Mouse (Mus musculus) c-Kit-positive CD71-positive TER-119-positive erythroid progenitor cells, embryonic 14.5 days (primary cell): Measurements from ENCODE around the gene Cnrip1.
"Not testable (repeated sequence)": the region's sequence is repeated elsewhere in the genome, so short reads cannot be mapped to it uniquely, and the experiment has no call there.

Experiments
- DNase-seq: peaks from one replicate; pipeline ENCODE4 v3.0.0-alpha.2; 2013; ENCODE audit warnings: low spot score

Cnrip1 gene

DNA sequence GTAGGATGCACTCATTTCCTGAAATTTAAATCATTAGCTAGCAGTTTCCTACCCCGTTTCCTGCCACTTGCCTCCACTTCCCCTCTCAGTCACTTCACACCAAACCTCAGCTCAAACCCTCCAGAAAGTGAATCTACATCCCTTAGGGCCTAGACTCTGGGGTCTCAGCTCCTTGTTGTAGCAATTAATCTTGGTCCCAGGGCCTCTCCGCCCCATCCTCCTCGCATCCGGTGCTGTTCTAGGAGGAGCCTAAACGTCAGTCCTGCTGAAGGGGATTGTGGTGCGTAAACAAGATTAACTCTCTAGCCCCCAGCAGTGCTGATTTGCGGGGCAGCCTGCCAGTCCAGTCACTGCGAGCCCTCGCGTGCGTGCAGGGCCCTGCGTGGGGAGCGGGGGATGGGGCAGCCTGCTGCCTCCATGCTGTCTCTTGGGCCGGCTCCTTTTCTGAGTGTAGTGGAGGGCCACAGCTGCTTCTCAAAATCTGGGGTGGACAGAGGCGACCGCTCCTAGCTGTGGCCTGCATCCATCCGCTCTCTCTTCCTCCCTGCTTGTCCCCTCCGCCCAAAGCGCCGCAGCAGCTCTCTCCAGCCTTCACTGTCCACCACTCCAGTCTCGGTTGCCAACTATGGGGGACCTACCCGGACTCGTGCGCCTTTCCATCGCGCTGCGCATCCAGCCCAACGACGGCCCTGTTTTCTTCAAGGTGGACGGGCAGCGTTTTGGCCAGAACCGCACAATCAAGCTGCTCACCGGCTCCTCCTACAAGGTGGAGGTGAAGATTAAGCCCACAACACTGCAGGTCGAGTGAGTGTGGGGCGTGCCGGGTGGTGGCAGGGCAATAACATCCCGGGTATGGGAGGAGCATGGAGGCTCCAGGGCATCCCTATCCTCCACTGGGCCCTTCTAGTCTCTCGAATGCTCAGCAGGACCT, at the start of gene Cnrip1, which contains the start of gene Plek:
Cnrip1 (plus strand) TSS at position 42 of the 931 bp plus-strand sequence.
Plek (minus strand) TSS at position 837 of the 931 bp plus-strand sequence.
- DNase-seq: no peak

DNA sequence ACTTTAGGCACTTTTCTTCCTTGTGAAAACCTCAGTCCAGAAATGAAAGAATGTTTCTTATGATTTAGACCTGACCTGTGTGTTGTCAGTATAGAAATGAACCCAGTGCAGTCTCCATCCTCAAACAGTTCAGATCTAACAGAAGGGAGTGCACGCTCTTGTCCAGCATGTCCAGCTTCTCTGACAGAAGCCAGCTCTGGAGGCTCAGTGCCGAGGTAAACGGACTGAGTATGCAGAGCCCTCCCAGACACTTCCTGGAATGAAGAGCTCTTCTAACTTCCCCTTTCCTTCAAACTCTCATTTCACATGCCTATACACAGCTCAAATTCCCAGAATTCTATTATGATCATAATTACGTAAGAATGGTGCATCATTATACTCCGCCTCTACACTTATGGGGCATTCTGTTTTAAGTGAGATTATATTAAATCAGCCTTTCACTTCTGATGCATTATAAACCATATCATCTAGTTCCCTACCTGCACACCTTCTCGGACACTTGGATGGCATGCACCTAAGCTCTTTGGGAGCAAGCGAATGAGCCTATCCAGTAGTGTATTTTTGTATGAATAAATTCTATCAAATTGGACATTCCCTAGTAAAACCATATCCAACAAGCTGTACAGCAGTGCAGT, 48.5 kb upstream of the Cnrip1 start:
- no peak for DNase-seq

- no peak for DNase-seq
Measured at GRCm38 (mm10) chr11:17003757-17004156, 47.6 kb upstream of the Cnrip1 start.

GRCm38 (mm10) chr11:17004899-17005846, 46.2 kb upstream of the Cnrip1 start:
- DNase-seq: no peak

- not testable (repeated sequence) for DNase-seq
Measured at GRCm38 (mm10) chr11:17006526-17006925, 44.9 kb upstream of the Cnrip1 start.

DNA sequence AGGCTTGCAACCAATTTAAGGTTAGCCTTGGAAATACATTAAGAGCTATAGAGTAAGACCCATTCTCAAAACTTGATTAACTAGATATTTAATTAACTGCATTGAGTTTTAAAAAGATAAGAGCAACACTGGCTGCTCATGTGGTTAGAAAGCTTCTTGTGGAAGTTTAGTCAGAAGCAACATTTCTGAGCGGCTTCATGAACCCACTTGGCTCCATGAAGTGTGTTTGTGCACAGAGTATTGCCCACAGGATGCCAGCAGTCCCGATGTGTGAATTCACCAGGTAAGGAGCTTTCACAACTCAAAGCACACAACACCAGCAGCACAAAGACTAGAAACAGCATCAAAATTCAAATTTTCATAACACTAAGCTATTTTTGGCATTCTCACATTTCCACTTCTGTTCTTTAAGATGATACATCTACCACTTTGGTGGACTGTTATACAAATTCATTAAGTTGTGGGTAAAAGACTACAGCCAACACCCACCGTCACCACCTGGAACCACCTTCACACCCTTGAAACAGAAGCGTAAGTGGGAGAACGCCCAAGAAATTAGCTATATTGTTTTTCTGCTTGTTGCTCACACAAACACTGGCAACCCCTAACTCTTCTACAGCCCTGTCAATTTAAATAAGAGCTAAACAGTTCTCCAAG, 43.7 kb upstream of the Cnrip1 start:
- DNase-seq: no peak

DNA sequence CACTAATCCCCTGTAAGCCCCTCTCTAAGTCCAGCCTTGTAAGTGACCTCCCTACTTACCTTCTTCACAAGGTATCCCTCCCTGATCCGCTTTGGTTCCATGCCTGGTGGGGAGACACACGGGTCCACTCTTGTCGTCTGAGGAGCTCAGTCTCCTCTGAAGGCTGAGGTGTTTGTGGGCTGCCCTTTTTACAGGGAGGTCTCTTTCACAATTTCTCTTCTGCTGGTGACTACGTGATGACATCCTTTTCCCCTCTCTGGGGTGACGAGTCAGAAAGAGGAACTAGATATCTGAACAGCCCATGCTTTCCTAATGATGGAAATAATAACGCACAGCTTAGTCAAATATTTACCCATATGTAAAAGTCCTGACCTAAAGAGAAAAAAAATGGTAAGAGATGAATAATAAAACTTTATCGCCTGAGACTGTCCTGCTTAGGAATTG, 42.9 kb upstream of the Cnrip1 start:
- DNase-seq: no peak

DNA sequence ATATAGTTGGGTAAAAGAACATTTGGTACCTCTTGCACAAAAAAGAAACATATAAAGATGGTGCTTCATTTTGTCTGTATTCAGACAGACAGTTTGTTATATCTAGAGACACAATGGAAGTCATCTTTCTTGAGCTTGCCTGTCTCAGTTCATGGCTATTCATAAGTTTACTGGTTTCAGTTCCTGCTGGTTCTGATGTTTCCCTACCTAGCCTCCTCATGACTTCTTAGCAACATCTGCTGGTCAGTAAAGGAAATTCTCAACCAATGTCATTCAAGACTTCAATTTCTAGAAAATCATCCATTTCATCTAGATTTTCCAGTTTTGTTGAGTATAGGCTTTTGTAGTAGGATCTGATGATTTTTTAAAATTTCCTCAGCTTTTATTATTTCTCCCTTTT, 38.4 kb upstream of the Cnrip1 start:
- no peak for DNase-seq

DNA sequence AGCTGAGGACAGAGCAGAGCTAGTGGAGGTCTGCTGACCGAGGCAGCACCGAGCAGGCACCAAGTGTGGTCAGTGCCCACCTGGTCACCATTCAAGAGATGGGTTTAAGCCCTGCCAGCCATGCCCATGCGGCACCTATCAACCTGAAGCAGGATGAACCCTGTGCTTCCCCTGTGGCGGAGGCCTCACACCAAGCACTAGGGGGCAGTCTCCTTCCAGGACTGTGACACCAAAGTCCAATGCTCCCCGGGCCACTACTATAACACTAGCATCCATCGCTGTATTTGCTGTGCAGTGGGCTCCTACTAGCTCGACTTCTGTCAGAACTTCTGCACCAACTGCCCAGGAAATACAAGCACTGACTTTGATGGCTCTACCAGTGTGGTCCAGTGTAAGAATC, 32.1 kb upstream of the Cnrip1 start:
- no peak for DNase-seq

DNA sequence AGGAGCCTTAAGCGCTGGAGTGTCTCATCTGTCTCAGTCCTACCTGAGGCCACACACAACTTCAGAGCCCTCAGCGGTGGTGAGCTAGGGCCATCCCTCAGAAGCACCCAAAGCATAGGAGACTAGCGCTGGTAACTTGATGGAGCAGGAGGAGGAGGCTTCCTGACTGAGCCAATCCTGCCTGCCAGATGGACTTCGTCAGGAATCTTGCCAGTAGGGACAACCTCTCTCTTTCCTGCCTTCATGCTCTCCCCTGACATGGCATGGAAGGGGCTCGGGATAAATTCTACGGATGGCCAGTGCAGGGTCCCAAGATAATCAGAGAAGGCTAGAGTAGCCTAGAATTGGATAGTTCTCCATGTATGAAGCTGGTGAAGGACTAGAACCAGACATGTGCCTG, 28.2 kb upstream of the Cnrip1 start:
- no peak for DNase-seq

GRCm38 (mm10) chr11:17023984-17024383, 27.4 kb upstream of the Cnrip1 start:
- no peak for DNase-seq

DNA sequence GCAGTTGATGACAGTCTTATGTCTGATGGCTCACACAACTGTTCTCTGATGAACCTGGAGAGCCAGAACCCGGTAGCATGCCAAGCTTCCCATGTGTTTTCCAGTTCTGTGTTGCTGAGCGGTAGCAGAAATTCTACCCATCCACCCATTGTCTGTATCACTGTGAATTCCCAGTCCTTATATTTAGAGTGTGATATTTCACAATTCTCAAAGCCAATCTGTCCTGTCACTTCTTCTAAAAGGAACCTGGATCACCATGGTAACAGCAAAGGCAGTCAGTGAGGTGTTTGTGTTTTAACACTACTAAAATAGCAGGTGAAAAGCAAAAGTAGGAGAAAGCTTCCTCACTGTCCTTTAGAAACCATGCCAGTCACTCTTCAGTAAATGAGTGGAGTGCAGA, 5.6 kb upstream of the Cnrip1 start:
- no peak for DNase-seq

DNA sequence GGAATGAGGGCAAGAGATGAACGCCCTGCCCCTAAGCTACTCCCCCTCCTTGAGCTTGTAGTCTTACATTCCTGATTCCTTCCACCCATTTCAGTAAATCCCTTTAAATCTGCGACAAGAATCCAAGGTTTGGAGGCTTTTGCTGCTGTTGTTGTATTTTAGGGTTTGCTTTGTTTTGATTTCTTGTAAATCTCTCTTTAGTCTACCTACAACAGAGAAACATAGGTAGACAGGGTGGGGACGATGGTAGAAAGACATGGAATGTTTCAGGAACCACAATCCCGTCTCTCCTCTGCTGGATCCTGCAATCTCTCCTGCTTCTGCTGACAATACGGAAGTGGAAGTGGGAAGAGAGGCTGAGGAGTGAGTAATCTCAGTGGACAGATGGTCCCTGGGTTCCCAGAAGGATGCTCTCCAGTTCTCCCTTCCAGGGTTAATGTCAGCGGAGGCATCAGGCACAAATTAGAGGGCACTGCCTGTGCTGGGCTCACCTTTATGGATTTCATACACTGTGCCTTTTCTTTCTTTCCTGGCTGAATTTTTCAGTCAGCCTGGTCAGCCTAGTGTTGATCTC, 1.2 kb downstream of the Cnrip1 start:
- DNase-seq: no peak

GRCm38 (mm10) chr11:17069360-17069759, 18.0 kb downstream of the Cnrip1 start:
- not testable (repeated sequence) for DNase-seq

DNA sequence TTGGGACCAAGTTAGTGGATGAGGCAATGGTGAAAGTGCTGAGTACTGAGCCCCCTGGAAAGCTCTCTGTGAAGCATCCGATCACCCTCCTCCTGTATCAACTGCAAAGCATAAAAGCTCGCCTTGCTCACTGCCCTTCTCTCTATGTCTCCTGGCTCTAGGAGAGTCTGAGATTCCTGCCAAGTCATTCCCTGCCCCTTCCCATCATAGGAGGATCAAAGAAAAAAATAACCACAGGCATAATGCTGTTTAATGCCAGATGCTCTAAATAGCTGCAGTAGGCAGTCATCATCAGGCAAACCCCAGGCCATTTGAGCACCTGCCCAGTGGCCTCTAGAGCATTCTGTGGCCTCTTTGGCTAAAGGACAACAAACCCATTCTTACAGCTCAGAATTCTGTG, 24.3 kb downstream of the Cnrip1 start:
- DNase-seq: no peak

DNA sequence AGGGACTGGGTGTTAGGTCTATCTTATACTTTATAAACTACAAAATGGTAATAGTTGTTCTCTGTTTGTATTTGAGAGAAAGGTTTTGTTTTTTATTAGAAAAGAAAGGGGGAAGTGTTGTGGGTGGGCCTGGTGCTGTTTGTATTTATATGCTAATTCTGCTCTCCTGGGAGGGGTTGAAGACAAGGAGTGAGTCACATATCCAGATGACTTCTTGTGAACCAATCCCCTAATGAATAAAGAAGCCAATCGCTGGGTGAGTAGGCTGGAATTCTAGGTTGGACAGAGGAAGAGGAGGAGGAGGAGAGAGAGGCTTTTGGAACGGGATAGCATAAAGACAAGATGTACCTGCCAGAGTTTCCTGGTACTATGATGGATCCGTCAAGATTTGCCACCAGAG, 30.7 kb downstream of the Cnrip1 start:
- DNase-seq: no peak

- no peak for DNase-seq
Measured at GRCm38 (mm10) chr11:17082953-17083352, 31.6 kb downstream of the Cnrip1 start.

DNA sequence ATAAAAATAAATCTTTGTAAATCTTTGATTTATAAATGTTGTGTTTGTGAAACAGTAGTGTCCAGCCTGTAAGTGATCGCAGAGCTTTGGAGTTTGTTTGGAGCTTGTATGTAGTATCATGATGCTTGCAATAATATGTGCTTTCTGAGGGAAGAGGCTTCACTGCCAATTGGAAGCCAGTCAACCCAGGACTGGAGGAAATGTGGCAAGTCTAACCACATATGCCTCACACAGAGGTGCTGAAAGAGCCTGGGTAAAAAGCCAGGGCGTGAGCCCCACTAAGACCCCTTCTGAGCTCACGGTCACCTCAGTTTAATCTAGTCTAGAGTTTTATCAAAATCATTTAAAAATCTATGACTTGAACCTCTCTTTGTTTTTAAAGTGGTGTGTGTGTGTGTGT, 32.1 kb downstream of the Cnrip1 start:
- no peak for DNase-seq

DNA sequence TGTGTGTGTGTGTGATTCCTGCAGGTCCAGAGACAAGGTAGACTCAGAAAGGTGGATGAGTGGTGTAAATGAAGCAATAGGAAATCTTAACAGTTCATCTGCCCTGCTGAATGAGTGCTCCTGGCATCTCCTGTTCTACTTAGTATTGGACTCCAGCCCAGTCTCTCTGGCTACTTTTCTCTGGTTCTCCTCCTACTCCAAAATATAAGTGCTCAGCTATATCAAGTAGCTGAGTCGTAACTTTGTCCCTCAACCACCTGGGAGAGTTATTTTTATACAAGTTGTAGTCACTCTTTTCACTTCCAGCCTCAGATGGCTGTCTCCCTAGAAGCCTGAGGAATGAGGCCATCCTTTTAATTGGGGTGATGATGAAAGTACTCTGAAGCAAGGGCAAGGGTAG, 32.5 kb downstream of the Cnrip1 start:
- no peak for DNase-seq

DNA sequence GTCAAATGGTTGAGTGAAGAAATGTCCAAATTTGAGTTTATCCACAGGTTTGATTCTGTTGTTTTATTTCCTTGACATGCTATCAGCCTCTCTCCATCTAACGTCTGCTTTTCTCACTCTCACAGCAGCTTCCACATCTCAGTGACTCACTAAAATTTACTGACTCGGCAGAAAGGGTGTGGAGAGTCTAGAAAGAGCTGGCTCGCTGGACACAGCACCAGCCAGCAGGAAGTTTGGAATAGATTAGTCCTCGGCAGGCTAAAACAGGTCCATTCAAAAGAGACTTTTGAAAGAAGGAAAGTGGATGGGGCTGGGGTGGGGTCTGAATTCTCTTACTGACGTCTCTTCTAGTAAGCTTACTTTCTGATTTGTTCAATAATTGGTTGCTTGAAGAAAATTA, 34.7 kb downstream of the Cnrip1 start:
- DNase-seq: no peak

DNA sequence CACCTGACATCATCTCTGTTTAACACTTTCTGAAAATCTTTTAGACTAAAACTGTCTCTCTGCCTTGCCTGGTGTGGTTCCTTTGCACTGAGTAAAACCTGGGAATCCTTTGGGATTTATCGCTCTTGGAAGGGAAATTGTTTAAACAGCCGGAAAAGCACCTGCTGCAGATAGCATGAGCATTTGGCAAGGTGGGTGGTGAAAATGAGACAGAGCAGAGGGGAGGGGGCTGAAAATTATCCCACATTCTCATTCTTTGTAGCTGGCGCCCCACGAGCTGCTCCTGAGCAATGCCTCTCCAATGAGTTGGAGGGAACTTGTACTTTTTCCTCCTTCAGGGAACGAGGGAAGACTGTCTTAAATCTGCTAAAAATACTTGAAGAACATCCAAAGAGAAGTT, 55.5 kb downstream of the Cnrip1 start:
- no peak for DNase-seq
